Mouse (Mus musculus) left cerebral cortex, postnatal 4 days (tissue): ENCODE measurements at regions not wholly inside any gene's neighbourhood (a gene's known extent, or its start where the extent isn't known, plus 50 kb on each side); places are given as distances from the start of the nearest gene placed in this dataset.

ENCODE experiments used
- DNase-seq: peaks from one replicate; pipeline ENCODE4 v3.0.0-alpha.2; 2022
- intact Hi-C: fragments of 180-260 bp; cut with DNase I; formaldehyde crosslinking; loops from one replicate; pipeline ENCODE4 v1.15.1; 2025

- DNase-seq, result no peak
These were observed 1642.4 kb upstream of the Slc39a10 start for GRCm38 (mm10) chr1:48535044-48535443.

GRCm38 (mm10) chr1:48533326-48533725 is 1640.7 kb upstream of the Slc39a10 start:
- DNase-seq, result no peak
- intact Hi-C loops, result no loop called here

More at GRCm38 (mm10) chr1:48535044-48535443, 1642.4 kb upstream of the Slc39a10 start:
- intact Hi-C loops, result no loop called here

- DNase-seq, result peak; percentile 22
These were observed 1596.1 kb upstream of the Slc39a10 start for GRCm38 (mm10) chr1:48488756-48489155.

GRCm38 (mm10) chr1:48459928-48460327 is 1567.3 kb upstream of the Slc39a10 start:
- DNase-seq, result no peak
- intact Hi-C loops, result no loop called here

More at GRCm38 (mm10) chr1:48488756-48489155, 1596.1 kb upstream of the Slc39a10 start:
- intact Hi-C loops, result no loop called here
